Mouse (Mus musculus) cerebellum, adult 9-10 months (tissue): ENCODE measurements at regions not wholly inside any gene's neighbourhood (a gene's known extent, or its start where the extent isn't known, plus 50 kb on each side); places are given as distances from the start of the nearest gene placed in this dataset.
A peak's percentile ranks its signal among the peaks of the same experiment; 100 is the strongest.

ENCODE experiments used
- DNase-seq: peaks from one replicate; pipeline ENCODE4 v3.0.0; 2022

- DNase-seq, result no peak
Measured at GRCm38 (mm10) chr1:63918200-63918599, 149.1 kb upstream of the 4933402D24Rik start.

GRCm38 (mm10) chr1:63916907-63917650 is 148.0 kb upstream of the 4933402D24Rik start:
- no peak for DNase-seq

- DNase-seq, result no peak
Measured at GRCm38 (mm10) chr1:63910765-63911164, 141.7 kb upstream of the 4933402D24Rik start.

- no peak for DNase-seq
Measured at GRCm38 (mm10) chr1:63909191-63909590, 140.1 kb upstream of the 4933402D24Rik start.

- no peak for DNase-seq
Measured at GRCm38 (mm10) chr1:63903620-63904019, 134.6 kb upstream of the 4933402D24Rik start.

GRCm38 (mm10) chr1:63903201-63903600 is 134.1 kb upstream of the 4933402D24Rik start:
- DNase-seq, result no peak

- DNase-seq, result no peak
Measured at GRCm38 (mm10) chr1:63902391-63902790, 133.3 kb upstream of the 4933402D24Rik start.

- peak; percentile 65 for DNase-seq
Measured at GRCm38 (mm10) chr1:63899631-63900577, 130.8 kb upstream of the 4933402D24Rik start.

- no peak for DNase-seq
Measured at GRCm38 (mm10) chr1:63898766-63899165, 129.7 kb upstream of the 4933402D24Rik start.

- no peak for DNase-seq
Measured at GRCm38 (mm10) chr1:63897556-63897955, 128.5 kb upstream of the 4933402D24Rik start.

- no peak for DNase-seq
Measured at GRCm38 (mm10) chr1:63879570-63879969, 110.5 kb upstream of the 4933402D24Rik start.

- DNase-seq, result no peak
Measured at GRCm38 (mm10) chr1:63876589-63877251, 107.7 kb upstream of the 4933402D24Rik start.

GRCm38 (mm10) chr1:63875297-63875962 is 106.4 kb upstream of the 4933402D24Rik start:
- DNase-seq, result no peak

- DNase-seq, result no peak
Measured at GRCm38 (mm10) chr1:63871831-63872230, 102.8 kb upstream of the 4933402D24Rik start.

- DNase-seq, result peak; percentile 61
Measured at GRCm38 (mm10) chr1:63869342-63869741, 100.3 kb upstream of the 4933402D24Rik start.

- no peak for DNase-seq
Measured at GRCm38 (mm10) chr1:63857933-63858649, 89.0 kb upstream of the 4933402D24Rik start.

GRCm38 (mm10) chr1:63857468-63857867 is 88.4 kb upstream of the 4933402D24Rik start:
- no peak for DNase-seq

GRCm38 (mm10) chr1:63856366-63856765 is 87.3 kb upstream of the 4933402D24Rik start:
- no peak for DNase-seq

GRCm38 (mm10) chr1:63854794-63855193 is 85.7 kb upstream of the 4933402D24Rik start:
- DNase-seq, result no peak

- no peak for DNase-seq
Measured at GRCm38 (mm10) chr1:63851476-63852094, 82.5 kb upstream of the 4933402D24Rik start.

GRCm38 (mm10) chr1:63850262-63850661 is 81.2 kb upstream of the 4933402D24Rik start:
- DNase-seq, result no peak
